Mouse (Mus musculus) lung, postnatal 0 days (tissue): ENCODE results near the gene Togaram1.

Experiments used
- CTCF ChIP-seq: IDR thresholded peaks from 2 replicates; pipeline ENCODE4 v1.5.1; 2016; ENCODE audit warnings: antibody characterized with exemption, mild to moderate bottlenecking
- EP300 ChIP-seq: IDR thresholded peaks from 2 replicates; pipeline ENCODE4 v1.6.1; 2016; ENCODE audit warnings: antibody characterized with exemption, mild to moderate bottlenecking, control low read depth

DNA sequence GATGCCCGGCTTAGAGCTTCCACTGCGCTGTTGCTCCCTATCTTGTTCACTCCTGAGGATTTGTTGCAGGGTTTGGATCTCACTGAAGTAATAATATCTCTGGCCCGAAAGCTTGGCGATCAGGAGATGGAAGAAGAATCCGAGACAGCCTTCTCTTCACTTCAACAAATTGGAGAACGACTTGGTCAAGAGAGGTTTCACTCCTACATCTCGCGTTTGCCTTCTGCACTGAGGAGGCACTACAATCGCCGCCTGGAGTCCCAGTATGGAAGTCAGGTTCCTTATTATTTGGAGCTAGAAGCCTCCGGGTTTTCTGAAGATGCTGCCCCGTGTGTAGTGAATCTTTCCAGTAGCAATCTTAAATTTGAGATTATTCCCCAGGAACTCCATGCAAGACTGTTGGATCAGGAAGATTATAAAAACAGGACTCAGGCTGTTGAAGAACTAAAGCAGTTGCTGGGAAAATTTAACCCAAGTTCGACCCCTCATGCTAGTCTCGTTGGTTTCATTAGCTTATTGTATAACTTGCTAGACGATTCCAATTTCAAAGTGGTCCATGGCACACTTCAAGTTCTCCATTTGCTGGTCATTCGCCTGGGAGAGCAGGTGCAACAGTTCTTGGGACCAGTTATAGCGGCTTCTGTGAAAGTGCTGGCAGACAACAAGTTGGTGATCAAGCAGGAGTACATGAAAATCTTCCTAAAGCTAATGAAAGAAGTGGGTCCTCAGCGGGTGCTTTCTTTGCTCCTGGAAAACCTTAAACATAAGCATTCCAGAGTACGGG, 1.2 kb downstream of the Togaram1 start:
- no peak for TF ChIP-seq CTCF
- no peak for TF ChIP-seq EP300
